Mouse (Mus musculus) lung, embryonic 14.5 days (tissue): ENCODE measurements around the gene Fabp3. TPM values are rescaled to one million over a fixed set of nuclear protein-coding genes. Genes with fewer than 3 reads are reported as not detected.

Source experiments
- ATAC-seq: fragments of 200-750 bp; cut with Nextera tagmentation; 2 replicates; pipeline ENCODE4 v1.8.0; 2017; ENCODE audit warnings: mild to moderate bottlenecking, moderate TSS enrichment, moderate library complexity; ENCODE audit not compliant: insufficient read depth
- DNase-seq: peaks from one replicate; pipeline ENCODE4 v3.0.0-alpha.2; 2015
- H3K27ac ChIP-seq: fragments of 300-500 bp; sonication (generic); 2 replicates; pipeline ENCODE4 v1.5.1; 2014; ENCODE audit warnings: low read depth, mild to moderate bottlenecking, moderate library complexity
- H3K27me3 ChIP-seq: fragments of 300-500 bp; sonication (generic); 2 replicates; pipeline ENCODE4 v1.6.1; 2014; ENCODE audit warnings: low read length, control low read depth; ENCODE audit not compliant: insufficient read depth
- H3K36me3 ChIP-seq: fragments of 300-500 bp; sonication (generic); 2 replicates; pipeline ENCODE4 v1.6.1; 2014; ENCODE audit warnings: control low read depth; ENCODE audit not compliant: insufficient read depth
- H3K4me1 ChIP-seq: fragments of 300-500 bp; sonication (generic); 2 replicates; pipeline ENCODE4 v1.6.1; 2014; ENCODE audit warnings: antibody characterized with exemption, control low read depth; ENCODE audit not compliant: insufficient read depth
- H3K4me2 ChIP-seq: fragments of 300-500 bp; sonication (generic); 2 replicates; pipeline ENCODE4 v1.6.1; 2014; ENCODE audit warnings: mild to moderate bottlenecking
- H3K4me3 ChIP-seq: fragments of 300-500 bp; sonication (generic); 2 replicates; pipeline ENCODE4 v1.5.1; 2014; ENCODE audit warnings: low read depth, low read length
- H3K9ac ChIP-seq: fragments of 300-500 bp; sonication (generic); 2 replicates; pipeline ENCODE4 v1.6.1; 2014
- H3K9me3 ChIP-seq: fragments of 300-500 bp; sonication (generic); 2 replicates; pipeline ENCODE4 v1.6.1; 2016; ENCODE audit warnings: low read depth, low read length, control low read depth
- CTCF ChIP-seq: IDR thresholded peaks from 2 replicates; pipeline ENCODE4 v1.5.1; 2016; ENCODE audit warnings: antibody characterized with exemption, low read depth
- WGBS: fragments of 180-500 bp; shearing (Covaris S2); extraction: QIAGEN DNeasy Blood & Tissue Kit; methylation state at CpG from one replicate; pipeline ENCODE4 v1.1.7; 2014; 5-methylcytosine and 5-hydroxymethylcytosine counted together
- polyA plus RNA-seq: library from polyadenylated mRNA; unstranded; fragments of >200 nt; fragmentation: Nextera tagmentation; extraction: Ambion mirVana; gene quantifications from 2 replicates; pipeline ENCODE4 v1.2.1, GENCODE M21; 2014

The Fabp3 gene
- polyA plus RNA-seq, 1 experiment from 2014 or later = 4.7 TPM

DNA sequence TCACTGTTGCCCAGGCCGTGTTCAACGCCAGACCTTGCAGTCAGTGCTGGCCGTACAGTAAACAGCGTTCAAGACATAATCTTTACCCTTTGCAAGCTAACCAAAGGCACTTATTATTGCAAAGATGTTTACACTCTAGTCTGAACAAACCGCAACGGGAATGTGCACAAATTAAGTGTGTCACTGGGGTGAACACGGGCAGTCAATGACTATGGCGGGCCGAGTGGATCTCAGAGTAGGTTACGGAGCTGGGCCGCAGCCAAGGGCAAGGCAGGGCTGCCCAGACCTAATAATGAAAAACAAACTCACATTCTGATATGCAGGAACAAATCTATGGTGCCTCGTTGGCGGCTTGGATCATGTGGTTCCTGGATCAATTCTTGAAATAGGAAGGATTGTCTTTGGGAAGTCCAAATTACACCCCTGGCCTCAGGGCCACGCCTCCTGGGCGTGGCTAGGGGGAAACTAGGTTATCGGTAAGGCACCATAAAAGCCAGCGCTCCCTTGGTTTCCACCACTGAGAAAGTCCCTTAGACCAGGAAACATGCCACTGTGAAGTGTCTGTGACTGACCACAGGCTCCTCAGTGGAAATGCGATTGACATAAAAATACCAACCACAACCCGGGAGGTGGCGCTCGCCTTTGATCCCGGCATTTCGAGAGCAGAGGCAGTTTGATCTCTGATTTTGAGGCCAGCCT is 13.2 kb upstream of the Fabp3 start:
- ATAC-seq (no peak), DNase-seq (peak; percentile 53)
- Histone ChIP-seq H3K36me3 (no peaks in the 10 kb centered on the region), H3K4me1 (peaks cover 3% of the 10 kb centered on the region; the same call in 1 of the 2 replicates), H3K4me2 (peak overlapping the region; percentile 35), H3K27ac (no peak overlapping the region), H3K9ac (no peak overlapping the region), H3K9me3 (no peaks in the 10 kb centered on the region), H3K4me3 (no peak overlapping the region), H3K27me3 (no peaks in the 10 kb centered on the region)
- WGBS = 43% methylated on average over 23 of the region's 23 CpGs
- TF ChIP-seq CTCF = peak; percentile 33

- Histone ChIP-seq H3K9me3 (no peaks in the 10 kb centered on the region), H3K4me2 (no peak overlapping the region), H3K27ac (no peak overlapping the region; the same call in 1 of the 2 replicates), H3K4me1 (peaks cover 3% of the 10 kb centered on the region; the same call in 1 of the 2 replicates), H3K4me3 (no peak overlapping the region), H3K36me3 (no peaks in the 10 kb centered on the region), H3K9ac (no peak overlapping the region), H3K27me3 (no peaks in the 10 kb centered on the region)
- DNase-seq (no peak), ATAC-seq (no peak)
- no peak for TF ChIP-seq CTCF
- WGBS = 77% methylated on average over 13 of the region's 13 CpGs
Measured at GRCm38 (mm10) chr4:130296243-130296965, 12.0 kb upstream of the Fabp3 start.

DNA sequence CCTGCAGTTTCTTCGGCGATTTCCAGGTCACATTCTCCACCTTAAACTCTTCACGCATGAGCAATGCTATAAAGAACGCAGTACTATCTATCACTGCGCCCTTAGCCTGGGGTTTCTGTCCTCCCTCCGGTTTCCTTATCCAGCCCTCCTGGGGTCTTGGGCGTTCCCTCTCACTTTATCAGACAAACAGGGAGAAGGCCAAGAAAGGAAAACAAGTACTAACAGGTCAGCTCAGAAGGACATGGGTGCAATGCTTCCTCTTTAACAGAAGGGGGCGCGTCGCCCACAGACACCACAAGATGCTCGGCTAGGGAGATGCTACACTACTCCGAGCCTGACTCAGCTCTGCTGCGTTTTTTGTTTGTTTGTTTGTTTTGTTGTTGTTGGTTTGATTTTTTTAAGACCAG is 11.3 kb upstream of the Fabp3 start:
- H3K9me3 ChIP-seq = no peaks in the 10 kb centered on the region
- H3K36me3 ChIP-seq = no peaks in the 10 kb centered on the region
- no peak overlapping the region for H3K9ac ChIP-seq
- no peak overlapping the region for H3K27ac ChIP-seq
- peaks cover 3% of the 10 kb centered on the region; the same call in 1 of the 2 replicates for H3K4me1 ChIP-seq
- H3K27me3 ChIP-seq = no peaks in the 10 kb centered on the region
- WGBS = 19% methylated on average over 13 of the region's 13 CpGs
- H3K4me2 ChIP-seq = no peak overlapping the region
- ATAC-seq (0 out of 2 replicates have a peak, but pooled peaks have one; percentile 26), DNase-seq (peak; percentile 76)
- peak; percentile 78 for TF ChIP-seq CTCF
- H3K4me3 ChIP-seq = no peak overlapping the region

DNA sequence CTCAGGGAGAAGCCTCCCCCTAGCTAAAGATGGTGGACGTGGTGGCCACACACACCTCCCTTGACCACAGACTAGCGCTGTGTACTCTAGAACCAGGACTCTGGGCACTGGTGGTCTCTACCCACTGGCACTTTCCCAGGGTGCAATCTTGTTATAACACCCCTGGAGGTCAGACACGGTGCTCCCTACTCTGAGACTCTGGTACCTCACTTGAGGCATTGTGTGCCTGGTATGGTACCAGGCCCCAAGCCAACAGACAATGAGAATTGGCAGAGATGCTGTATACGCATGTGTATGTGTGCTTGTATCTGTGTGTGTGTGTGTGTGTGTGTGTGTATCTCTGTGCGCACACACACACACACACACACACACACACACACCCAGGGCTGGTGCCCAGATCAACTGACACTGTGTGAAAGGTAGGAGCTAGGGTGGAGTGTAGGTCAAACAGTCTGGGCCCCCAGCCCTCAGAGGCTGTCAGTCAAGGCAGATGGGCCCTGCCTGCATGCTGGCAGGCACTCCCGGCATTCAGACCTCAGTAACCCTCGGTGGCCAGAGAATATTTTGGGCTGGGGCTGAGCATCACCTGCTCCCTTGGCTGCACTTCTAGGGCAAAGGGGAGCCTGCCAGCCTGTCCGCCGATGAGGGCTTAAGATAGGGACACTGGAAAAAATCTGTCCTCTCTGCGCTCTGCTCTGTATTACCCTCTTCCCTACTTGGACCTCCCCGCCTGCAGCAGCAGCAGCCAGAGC is 9.3 kb upstream of the Fabp3 start:
- DNase-seq (no peak), ATAC-seq (no peak)
- H3K27me3 ChIP-seq = no peaks in the 10 kb centered on the region
- H3K4me3 ChIP-seq = no peak overlapping the region
- no peak overlapping the region for H3K27ac ChIP-seq
- H3K4me1 ChIP-seq = peaks cover 3% of the 10 kb centered on the region; the same call in 1 of the 2 replicates
- 74% methylated on average over 11 of the region's 11 CpGs for WGBS
- no peak overlapping the region for H3K4me2 ChIP-seq
- H3K36me3 ChIP-seq = no peaks in the 10 kb centered on the region
- H3K9me3 ChIP-seq = no peaks in the 10 kb centered on the region
- H3K9ac ChIP-seq = no peak overlapping the region
- no peak for TF ChIP-seq CTCF

GRCm38 (mm10) chr4:130299629-130300018 is 8.8 kb upstream of the Fabp3 start:
- no peak for TF ChIP-seq CTCF
- 76% methylated on average over 8 of the region's 8 CpGs for WGBS
- Histone ChIP-seq H3K4me3 (no peak overlapping the region), H3K27ac (no peak overlapping the region), H3K36me3 (no peaks in the 10 kb centered on the region), H3K9me3 (no peaks in the 10 kb centered on the region), H3K27me3 (no peaks in the 10 kb centered on the region), H3K4me2 (no peak overlapping the region), H3K4me1 (peaks cover 3% of the 10 kb centered on the region; the same call in 1 of the 2 replicates), H3K9ac (no peak overlapping the region)
- no peak for DNase-seq
- no peak for ATAC-seq

- H3K4me1 ChIP-seq = no peaks in the 10 kb centered on the region
Measured at GRCm38 (mm10) chr4:130302285-130302870, 6.0 kb upstream of the Fabp3 start.

More at GRCm38 (mm10) chr4:130302285-130302870, 6.0 kb upstream of the Fabp3 start:
- H3K4me2 ChIP-seq = no peak overlapping the region
- H3K27me3 ChIP-seq = peaks cover 9% of the 10 kb centered on the region; the same call in 1 of the 2 replicates
- no peaks in the 10 kb centered on the region for H3K36me3 ChIP-seq
- DNase-seq (no peak), ATAC-seq (no peak)
- H3K9ac ChIP-seq = no peak overlapping the region
- TF ChIP-seq CTCF = no peak
- 52% methylated on average over 12 of the region's 12 CpGs for WGBS
- H3K4me3 ChIP-seq = no peak overlapping the region
- no peaks in the 10 kb centered on the region for H3K9me3 ChIP-seq
- H3K27ac ChIP-seq = no peak overlapping the region
